Comparison of ENCODE assay signal across 9 mouse cellular contexts in the genomic region with DNA sequence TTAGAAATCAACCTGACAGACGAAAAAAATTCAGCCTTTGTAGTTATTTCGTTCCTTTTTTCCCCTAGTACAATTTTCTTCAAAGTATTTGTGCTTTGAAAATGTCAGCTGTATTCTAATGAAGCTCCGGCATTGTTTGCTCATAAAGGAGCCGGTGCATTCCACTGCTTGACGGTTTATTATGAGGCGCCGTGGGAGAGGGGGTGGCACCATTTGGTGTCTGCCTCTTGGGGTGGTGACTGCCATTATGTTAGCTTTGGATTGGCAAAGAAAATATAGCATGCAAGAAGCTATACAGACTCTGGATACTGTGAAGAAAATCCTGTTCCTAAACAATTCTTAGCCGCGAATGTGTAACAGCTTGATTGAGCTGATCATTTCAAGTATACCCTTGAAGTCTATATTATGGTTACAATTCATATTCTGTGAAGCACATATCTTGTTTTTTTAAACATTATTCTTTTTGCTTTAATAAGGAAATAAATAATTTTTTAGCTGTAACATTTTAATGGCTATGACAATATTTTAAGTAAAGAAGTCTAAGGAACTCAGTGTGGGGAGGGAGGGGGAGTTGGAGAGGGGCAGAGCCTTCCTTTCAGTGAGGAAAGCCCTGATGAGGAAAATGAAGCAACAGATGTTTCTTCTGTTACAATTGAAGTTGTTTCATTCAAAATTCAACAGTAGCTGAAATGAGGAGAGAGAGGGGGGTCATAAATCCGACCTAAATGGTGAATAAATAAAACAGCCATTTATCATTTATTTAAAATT.
DNase-seq lines count a peak whose midpoint lies in the region; ATAC-seq and TF ChIP-seq lines count a peak whose summit lies in the region.
"Had no signal": no experiment of that assay in that cellular context is flagged by ENCODE, and none has a peak within 500 bp of the region (broad histone marks: within the 10 kb centered on the region; RNA-seq: fewer than 3 reads in every experiment).

No protein-coding gene starts in this region.

- ATAC-seq in forebrain, embryonic 11.5 days (replicated peaks; ENCODE audit: low FRiP score), result peak; percentile 86
- no peak for ATAC-seq in intestine, embryonic 15.5 days
- peak; percentile 77 for ATAC-seq in neural tube, embryonic 15.5 days (ENCODE audit: low FRiP score)
- ATAC-seq: Patski had no signal

- no peak overlapping the region for H3K9ac ChIP-seq in heart, adult 2 months (ENCODE audit: low read depth, low read length)
- peak overlapping the region; percentile 20; the same call in 1 of the 2 replicates for H3K9ac ChIP-seq in forebrain, embryonic 11.5 days (ENCODE audit: low read length)
- H3K9ac ChIP-seq in intestine, embryonic 15.5 days, result peak overlapping the region; percentile 8; the same call in 1 of the 2 replicates
- peak overlapping the region; percentile 46 for H3K9ac ChIP-seq in neural tube, embryonic 15.5 days (replicated peaks)

- 8% methylated on average over 10 of the region's 10 CpGs for WGBS in heart, adult 2 months
- WGBS in bone marrow, adult 2 months, result 2% methylated on average over 10 of the region's 10 CpGs
- WGBS in forebrain, embryonic 11.5 days, result under 1% methylated on average over 10 of the region's 10 CpGs
- WGBS in intestine, embryonic 15.5 days, result 12% methylated on average over 10 of the region's 10 CpGs
- WGBS in neural tube, embryonic 15.5 days, result 2% methylated on average over 10 of the region's 10 CpGs

- no peak for TF ChIP-seq POLR2A in heart, adult 2 months (IDR thresholded peaks at IDR 0.05; ENCODE audit: insufficient read depth, low read depth, low read length)
- TF ChIP-seq POLR2A in bone marrow, adult 2 months (IDR thresholded peaks at IDR 0.05; ENCODE audit: borderline replicate concordance, control insufficient read depth, low read depth, low read length), result no peak

- H3K4me1 ChIP-seq in heart, adult 2 months (ENCODE audit: control insufficient read depth, insufficient read depth, low read length), result no peaks in the 10 kb centered on the region; the same call in 1 of the 2 replicates
- no peaks in the 10 kb centered on the region for H3K4me1 ChIP-seq in bone marrow, adult 2 months (ENCODE audit: control insufficient read depth, insufficient read depth, low read length)
- 0 out of 2 replicates have a peak, but pooled peaks cover 2% of the 10 kb centered on the region for H3K4me1 ChIP-seq in forebrain, embryonic 11.5 days (replicated peaks; ENCODE audit: control insufficient read depth, insufficient read depth, low read length)
- 0 out of 2 replicates have a peak, but pooled peaks cover 2% of the 10 kb centered on the region for H3K4me1 ChIP-seq in intestine, embryonic 15.5 days (replicated peaks)
- H3K4me1 ChIP-seq in neural tube, embryonic 15.5 days, result peaks cover 3% of the 10 kb centered on the region; the same call in 1 of the 2 replicates

- no peak for TF ChIP-seq EP300 in heart, adult 2 months (IDR thresholded peaks at IDR 0.05; ENCODE audit: insufficient read depth, low read depth, low read length)

- H3K36me3 ChIP-seq in heart, adult 2 months (ENCODE audit: control insufficient read depth, insufficient read depth, low read length), result no peaks in the 10 kb centered on the region
- no peaks in the 10 kb centered on the region for H3K36me3 ChIP-seq in forebrain, embryonic 11.5 days (ENCODE audit: control insufficient read depth, insufficient read depth, low read length)
- no peaks in the 10 kb centered on the region for H3K36me3 ChIP-seq in intestine, embryonic 15.5 days
- H3K36me3 ChIP-seq in neural tube, embryonic 15.5 days, result no peaks in the 10 kb centered on the region

- H3K9me3 ChIP-seq in forebrain, embryonic 11.5 days (ENCODE audit: control insufficient read depth, low read length), result no peaks in the 10 kb centered on the region
- H3K9me3 ChIP-seq in intestine, embryonic 15.5 days, result no peaks in the 10 kb centered on the region
- H3K9me3 ChIP-seq in neural tube, embryonic 15.5 days (replicated peaks), result no peaks in the 10 kb centered on the region

- intact Hi-C loops in heart, adult 2 months (cut with DNase I), result no loop called here

- H3K79me2 ChIP-seq in heart, adult 2 months (replicated peaks; ENCODE audit: control insufficient read depth, insufficient read depth, low read length), result no peaks in the 10 kb centered on the region

- DNase-seq in heart, adult 2 months, result no peak
- no peak for DNase-seq in heart, adult 8-10 months (ENCODE audit: low spot score)
- DNase-seq in forebrain, embryonic 11.5 days (ENCODE audit: low spot score), result peak; percentile 69
- DNase-seq in liver, result peak; percentile 80
- no peak for DNase-seq in gastrocnemius, adult 18-20 months (ENCODE audit: low spot score)

- no peak for TF ChIP-seq CTCF in heart, adult 2 months (IDR thresholded peaks at IDR 0.05)
- TF ChIP-seq CTCF in bone marrow, adult 2 months (IDR thresholded peaks at IDR 0.05; ENCODE audit: control insufficient read depth, insufficient read depth, low read length), result no peak

- H3K4me2 ChIP-seq in forebrain, embryonic 11.5 days (ENCODE audit: low read depth, low read length, severe bottlenecking), result peak overlapping the region; percentile 50
- H3K4me2 ChIP-seq in intestine, embryonic 15.5 days (replicated peaks), result peak overlapping the region; percentile 62
- peak overlapping the region; percentile 66 for H3K4me2 ChIP-seq in neural tube, embryonic 15.5 days

- no peak overlapping the region for H3K27ac ChIP-seq in heart, adult 2 months
- H3K27ac ChIP-seq in bone marrow, adult 2 months (ENCODE audit: control insufficient read depth, insufficient read depth, low read depth, low read length, poor library complexity), result 0 out of 2 replicates have a peak overlapping the region, but pooled peaks have one; percentile 51
- peak overlapping the region; percentile 57; the same call in 1 of the 2 replicates for H3K27ac ChIP-seq in forebrain, embryonic 11.5 days (ENCODE audit: low read depth, low read length)
- H3K27ac ChIP-seq in intestine, embryonic 15.5 days, result no peak overlapping the region
- H3K27ac ChIP-seq in neural tube, embryonic 15.5 days (replicated peaks), result peak overlapping the region; percentile 58

- no peaks in the 10 kb centered on the region for H3K27me3 ChIP-seq in heart, adult 2 months (ENCODE audit: control insufficient read depth, insufficient read depth, low read length)
- H3K27me3 ChIP-seq in forebrain, embryonic 11.5 days (ENCODE audit: control insufficient read depth, insufficient read depth, low read length), result no peaks in the 10 kb centered on the region
- H3K27me3 ChIP-seq in intestine, embryonic 15.5 days (replicated peaks), result no peaks in the 10 kb centered on the region
- no peaks in the 10 kb centered on the region for H3K27me3 ChIP-seq in neural tube, embryonic 15.5 days (replicated peaks)
- H3K27me3 ChIP-seq: Patski had no signal

- peak overlapping the region; percentile 42 for H3K4me3 ChIP-seq in heart, adult 2 months
- peak overlapping the region; percentile 69 for H3K4me3 ChIP-seq in bone marrow, adult 2 months (replicated peaks; ENCODE audit: control insufficient read depth, low read depth, low read length)
- peak overlapping the region; percentile 47 for H3K4me3 ChIP-seq in forebrain, embryonic 11.5 days (ENCODE audit: low read depth, low read length)
- H3K4me3 ChIP-seq in intestine, embryonic 15.5 days (replicated peaks), result peak overlapping the region; percentile 30
- peak overlapping the region; percentile 48 for H3K4me3 ChIP-seq in neural tube, embryonic 15.5 days (replicated peaks)

Comparison
In these comparisons a context has a peak if more than half of its experiments do, and no peak if none do; other contexts are left out.
1. DNase-seq: peak in forebrain, embryonic 11.5 days (single experiment) and liver (single experiment); none in heart, adult 2 months (0 of 2), heart, adult 8-10 months (single experiment) and gastrocnemius, adult 18-20 months (single experiment).
2. H3K27ac ChIP-seq: peak in bone marrow, adult 2 months (single experiment), forebrain, embryonic 11.5 days (single experiment) and neural tube, embryonic 15.5 days (single experiment); none in heart, adult 2 months (single experiment) and intestine, embryonic 15.5 days (single experiment).
3. Peak in every context shown above with its lines, with median percentiles within 50 percentile points of each other: H3K4me3 ChIP-seq and H3K4me2 ChIP-seq.